21 mouse cellular contexts compared by ENCODE assay signal in genomic region chr19:54691861-54692260, GRCm38 (mm10).
DNase-seq lines count a peak whose midpoint lies in the region; TF ChIP-seq lines count a peak whose summit lies in the region.
"Had no signal": no experiment of that assay in that cellular context is flagged by ENCODE, and none has a peak within 500 bp of the region (broad histone marks: within the 10 kb centered on the region; RNA-seq: fewer than 3 reads in every experiment).

No protein-coding gene starts in this region.

- H3K4me3 ChIP-seq in embryonic fibroblast, embryonic 13.5 days (ENCODE audit: insufficient read depth, low read length): no peak overlapping the region
- H3K4me3 ChIP-seq in myocyte: no peak overlapping the region
- H3K4me3 ChIP-seq: embryonic facial prominence, embryonic 13.5 days; embryonic facial prominence, embryonic 15.5 days; forebrain, embryonic 10.5 days; forebrain, embryonic 12.5 days had no signal

- H3K27me3 ChIP-seq in myocyte (ENCODE audit: control insufficient read depth, insufficient read depth, insufficient read length): no peaks in the 10 kb centered on the region
- H3K27me3 ChIP-seq: CH12.LX; embryonic facial prominence, embryonic 13.5 days; embryonic facial prominence, embryonic 15.5 days; forebrain, embryonic 12.5 days had no signal

- H3K4me1 ChIP-seq in embryonic fibroblast, embryonic 13.5 days (ENCODE audit: control insufficient read depth, insufficient read depth, low read length): no peaks in the 10 kb centered on the region
- H3K4me1 ChIP-seq: embryonic facial prominence, embryonic 13.5 days; embryonic facial prominence, embryonic 15.5 days; forebrain, embryonic 10.5 days; forebrain, embryonic 12.5 days had no signal

- no peak for TF ChIP-seq CTCF in embryonic fibroblast, embryonic 13.5 days (IDR thresholded peaks at IDR 0.05; ENCODE audit: borderline replicate concordance, insufficient read depth, low read length)

- DNase-seq in 3T3-L1 (ENCODE audit: low read depth, low spot score): peak; percentile 63
- no peak for DNase-seq in cerebellum, adult 11-12 months
- no peak for DNase-seq in layer of hippocampus, adult 18-20 months (ENCODE audit: low spot score in 2 of 2)
- DNase-seq: adrenal gland, adult 8-10 months; adrenal gland, postnatal 14 days; adrenal gland, postnatal 36 days; B cell, adult 2 months; cerebellum, adult 18-20 months; cerebellum, adult 8-10 months; cerebellum, adult 9-11 months; cerebellum, postnatal 14 days; cerebellum, postnatal 36 days; embryo, embryonic 11 days had no signal

- H3K4me2 ChIP-seq in myocyte (ENCODE audit: low read depth): no peak overlapping the region
- H3K4me2 ChIP-seq: embryonic facial prominence, embryonic 13.5 days; embryonic facial prominence, embryonic 15.5 days; forebrain, embryonic 12.5 days had no signal

- H3K79me2 ChIP-seq in myocyte (ENCODE audit: control insufficient read depth, insufficient read depth): no peaks in the 10 kb centered on the region

- TF ChIP-seq POLR2A in embryonic fibroblast, embryonic 13.5 days (IDR thresholded peaks at IDR 0.05; ENCODE audit: low read depth, low read length): no peak
- TF ChIP-seq POLR2A in myocyte (IDR thresholded peaks at IDR 0.05; ENCODE audit: insufficient read length, low read depth): no peak

- H3K27ac ChIP-seq in embryonic fibroblast, embryonic 13.5 days (ENCODE audit: insufficient read depth, low read length): peak overlapping the region; percentile 91
- H3K27ac ChIP-seq: embryonic facial prominence, embryonic 13.5 days; embryonic facial prominence, embryonic 15.5 days; forebrain, embryonic 10.5 days; forebrain, embryonic 12.5 days had no signal

- no peaks in the 10 kb centered on the region for H3K36me3 ChIP-seq in myocyte (ENCODE audit: control insufficient read depth, insufficient read depth)
- H3K36me3 ChIP-seq: embryonic facial prominence, embryonic 13.5 days; embryonic facial prominence, embryonic 15.5 days; forebrain, embryonic 10.5 days; forebrain, embryonic 12.5 days; G1E had no signal

- no peak overlapping the region for H3ac ChIP-seq in myocyte (ENCODE audit: control insufficient read depth, insufficient read length)

TF ChIP-seq in myocyte, 11 proteins besides CTCF, POLR2A, EP300 and RAD21:
- TF ChIP-seq CEBPB (IDR thresholded peaks at IDR 0.05; ENCODE audit: insufficient read depth, poor library complexity, severe bottlenecking) (0 out of 2 replicates have a peak, but pooled peaks have one; percentile 65), POLR2AphosphoS2 (IDR thresholded peaks at IDR 0.05; ENCODE audit: insufficient read length, low read depth) (no peak), SRF (IDR thresholded peaks at IDR 0.05; ENCODE audit: control insufficient read depth, insufficient read length, low read depth) (no peak), E2F4 (IDR thresholded peaks at IDR 0.05; ENCODE audit: insufficient read depth) (no peak)
TF ChIP-seq in myocyte: peak in this region for 1.
